Mouse (Mus musculus) kidney, adult 8-10 months (tissue): ENCODE results near the gene Orm1.

ENCODE experiments used
- DNase-seq, 2 experiments: peaks; one replicate each; pipeline ENCODE4 v3.0.0; 2022

The Orm1 gene

GRCm38 (mm10) chr4:63356981-63357570, 12.7 kb downstream of the Orm1 start:
- no peak for DNase-seq

GRCm38 (mm10) chr4:63359861-63360260, 15.5 kb downstream of the Orm1 start:
- no peak for DNase-seq

GRCm38 (mm10) chr4:63362150-63362549, 17.8 kb downstream of the Orm1 start, which contains the start of gene Orm2:
TSS of gene Orm2 (plus strand) at chr4:63362449.
- DNase-seq: no peak

GRCm38 (mm10) chr4:63368577-63368976, 24.2 kb downstream of the Orm1 start:
- DNase-seq: peak; percentile 59 to 87

- DNase-seq: no peak
Observed at GRCm38 (mm10) chr4:63370897-63371296, 26.5 kb downstream of the Orm1 start.

- DNase-seq: peak in 1 of 2 experiments; percentile 29
Observed at GRCm38 (mm10) chr4:63371890-63372289, 27.5 kb downstream of the Orm1 start.

GRCm38 (mm10) chr4:63373404-63373803, 29.0 kb downstream of the Orm1 start:
- DNase-seq: no peak

GRCm38 (mm10) chr4:63374331-63374730, 30.0 kb downstream of the Orm1 start:
- no peak for DNase-seq

GRCm38 (mm10) chr4:63375367-63375766, 31.0 kb downstream of the Orm1 start:
- no peak for DNase-seq

- DNase-seq: no peak
Observed at GRCm38 (mm10) chr4:63377483-63377882, 33.1 kb downstream of the Orm1 start.

GRCm38 (mm10) chr4:63382676-63383369, 38.5 kb downstream of the Orm1 start:
- no peak for DNase-seq

GRCm38 (mm10) chr4:63383474-63383873, 39.1 kb downstream of the Orm1 start:
- DNase-seq: no peak

- no peak for DNase-seq
Observed at GRCm38 (mm10) chr4:63384262-63384661, 39.9 kb downstream of the Orm1 start.

GRCm38 (mm10) chr4:63385253-63385652, 40.9 kb downstream of the Orm1 start:
- no peak for DNase-seq

GRCm38 (mm10) chr4:63385784-63386183, 41.4 kb downstream of the Orm1 start:
- no peak for DNase-seq

- DNase-seq: no peak
Observed at GRCm38 (mm10) chr4:63388029-63388428, 43.7 kb downstream of the Orm1 start.

GRCm38 (mm10) chr4:63389121-63389886, 44.9 kb downstream of the Orm1 start:
- no peak for DNase-seq

GRCm38 (mm10) chr4:63389887-63390528, 45.6 kb downstream of the Orm1 start:
- no peak for DNase-seq

GRCm38 (mm10) chr4:63391322-63391721, 47.0 kb downstream of the Orm1 start:
- no peak for DNase-seq
